Mouse (Mus musculus): Measurements from ENCODE around the gene Slc7a8. TPM values are rescaled to one million over a fixed set of nuclear protein-coding genes. Genes with fewer than 3 reads are reported as not detected.

The Slc7a8 gene
- polyA plus RNA-seq, 1 experiment from 2014 or later: 6.4 TPM

- no peak overlapping the region for H3K27ac ChIP-seq (replicated peaks)
- H3K4me1 ChIP-seq: no peaks in the 10 kb centered on the region
- ATAC-seq (replicated peaks): no peak
- H3K4me2 ChIP-seq (replicated peaks): no peak overlapping the region
- WGBS: 85% methylated on average over 1 of the region's 1 CpGs
- no peaks in the 10 kb centered on the region for H3K36me3 ChIP-seq
- H3K27me3 ChIP-seq: no peaks in the 10 kb centered on the region
- no peaks in the 10 kb centered on the region for H3K9me3 ChIP-seq
- H3K4me3 ChIP-seq: no peak overlapping the region
- no peak overlapping the region for H3K9ac ChIP-seq (replicated peaks)
These were observed 14.2 kb upstream of the Slc7a8 start for GRCm38 (mm10) chr14:54795901-54796300.

GRCm38 (mm10) chr14:54793894-54794830 is 12.4 kb upstream of the Slc7a8 start:
- no peak for ATAC-seq (replicated peaks)
- H3K4me2 ChIP-seq (replicated peaks): no peak overlapping the region

GRCm38 (mm10) chr14:54793351-54793750 is 11.6 kb upstream of the Slc7a8 start:
- Histone ChIP-seq H3K27me3 (no peaks in the 10 kb centered on the region), H3K36me3 (no peaks in the 10 kb centered on the region), H3K27ac (replicated peaks) (no peak overlapping the region), H3K9me3 (no peaks in the 10 kb centered on the region), H3K4me3 (no peak overlapping the region), H3K4me2 (replicated peaks) (no peak overlapping the region), H3K9ac (replicated peaks) (no peak overlapping the region), H3K4me1 (no peaks in the 10 kb centered on the region)
- ATAC-seq (replicated peaks): no peak
- 70% methylated on average over 1 of the region's 1 CpGs for WGBS

More at GRCm38 (mm10) chr14:54793894-54794830, 12.4 kb upstream of the Slc7a8 start:
- H3K4me3 ChIP-seq: no peak overlapping the region
- H3K36me3 ChIP-seq: no peaks in the 10 kb centered on the region
- no peaks in the 10 kb centered on the region for H3K9me3 ChIP-seq
- H3K9ac ChIP-seq (replicated peaks): no peak overlapping the region
- no peak overlapping the region for H3K27ac ChIP-seq (replicated peaks)
- H3K27me3 ChIP-seq: no peaks in the 10 kb centered on the region
- H3K4me1 ChIP-seq: no peaks in the 10 kb centered on the region
- WGBS: 87% methylated on average over 8 of the region's 8 CpGs

GRCm38 (mm10) chr14:54792166-54792565 is 10.4 kb upstream of the Slc7a8 start:
- Histone ChIP-seq H3K27ac (replicated peaks) (no peak overlapping the region), H3K9ac (replicated peaks) (no peak overlapping the region), H3K36me3 (no peaks in the 10 kb centered on the region), H3K4me3 (no peak overlapping the region), H3K4me1 (no peaks in the 10 kb centered on the region), H3K4me2 (replicated peaks) (no peak overlapping the region), H3K9me3 (no peaks in the 10 kb centered on the region), H3K27me3 (no peaks in the 10 kb centered on the region)
- no peak for ATAC-seq (replicated peaks)
- 60% methylated on average over 6 of the region's 6 CpGs for WGBS

- H3K27ac ChIP-seq (replicated peaks): no peak overlapping the region
- H3K4me1 ChIP-seq: peaks cover 5% of the 10 kb centered on the region; the same call in 1 of the 2 replicates
- no peaks in the 10 kb centered on the region for H3K27me3 ChIP-seq
- no peak overlapping the region for H3K9ac ChIP-seq (replicated peaks)
- no peaks in the 10 kb centered on the region for H3K36me3 ChIP-seq
- no peak overlapping the region for H3K4me3 ChIP-seq
- H3K4me2 ChIP-seq (replicated peaks): no peak overlapping the region
- 95% methylated on average over 5 of the region's 5 CpGs for WGBS
- no peak for ATAC-seq (replicated peaks)
- H3K9me3 ChIP-seq: no peaks in the 10 kb centered on the region
These were observed 6.5 kb upstream of the Slc7a8 start for GRCm38 (mm10) chr14:54788231-54788630.

GRCm38 (mm10) chr14:54787226-54787625 is 5.5 kb upstream of the Slc7a8 start:
- H3K9ac ChIP-seq (replicated peaks): no peak overlapping the region
- 54% methylated on average over 4 of the region's 4 CpGs for WGBS
- H3K9me3 ChIP-seq: no peaks in the 10 kb centered on the region
- peaks cover 5% of the 10 kb centered on the region; the same call in 1 of the 2 replicates for H3K4me1 ChIP-seq
- H3K36me3 ChIP-seq: no peaks in the 10 kb centered on the region
- H3K4me3 ChIP-seq: no peak overlapping the region
- H3K27ac ChIP-seq (replicated peaks): no peak overlapping the region
- no peak for ATAC-seq (replicated peaks)
- no peak overlapping the region for H3K4me2 ChIP-seq (replicated peaks)
- no peaks in the 10 kb centered on the region for H3K27me3 ChIP-seq

- WGBS: 62% methylated on average over 10 of the region's 10 CpGs
- no peak overlapping the region for H3K27ac ChIP-seq (replicated peaks)
- peaks cover 5% of the 10 kb centered on the region; the same call in 1 of the 2 replicates for H3K4me1 ChIP-seq
- H3K9ac ChIP-seq (replicated peaks): no peak overlapping the region
- no peak for ATAC-seq (replicated peaks)
- H3K4me3 ChIP-seq: no peak overlapping the region
- no peaks in the 10 kb centered on the region for H3K36me3 ChIP-seq
- H3K27me3 ChIP-seq: no peaks in the 10 kb centered on the region
- H3K4me2 ChIP-seq (replicated peaks): no peak overlapping the region
- no peaks in the 10 kb centered on the region for H3K9me3 ChIP-seq
These were observed 4.7 kb upstream of the Slc7a8 start for GRCm38 (mm10) chr14:54786489-54786888.

- H3K9me3 ChIP-seq: no peaks in the 10 kb centered on the region
- H3K27ac ChIP-seq (replicated peaks): no peak overlapping the region
- no peak overlapping the region for H3K9ac ChIP-seq (replicated peaks)
- 44% methylated on average over 4 of the region's 4 CpGs for WGBS
- no peaks in the 10 kb centered on the region for H3K27me3 ChIP-seq
- peaks cover 5% of the 10 kb centered on the region; the same call in 1 of the 2 replicates for H3K4me1 ChIP-seq
- no peaks in the 10 kb centered on the region for H3K36me3 ChIP-seq
- no peak overlapping the region for H3K4me3 ChIP-seq
- no peak overlapping the region for H3K4me2 ChIP-seq (replicated peaks)
- no peak for ATAC-seq (replicated peaks)
These were observed 4.2 kb upstream of the Slc7a8 start for GRCm38 (mm10) chr14:54785898-54786297.

- H3K36me3 ChIP-seq: no peaks in the 10 kb centered on the region
- ATAC-seq (replicated peaks): no peak
- H3K27me3 ChIP-seq: no peaks in the 10 kb centered on the region
- WGBS: 84% methylated on average over 6 of the region's 6 CpGs
- H3K27ac ChIP-seq (replicated peaks): no peak overlapping the region
- H3K9me3 ChIP-seq: no peaks in the 10 kb centered on the region
- no peak overlapping the region for H3K4me3 ChIP-seq
- H3K9ac ChIP-seq (replicated peaks): no peak overlapping the region
- no peak overlapping the region for H3K4me2 ChIP-seq (replicated peaks)
- H3K4me1 ChIP-seq: peaks cover 11% of the 10 kb centered on the region; the same call in 1 of the 2 replicates
These were observed 1.2 kb upstream of the Slc7a8 start for GRCm38 (mm10) chr14:54782971-54783370.

GRCm38 (mm10) chr14:54780836-54781609 is 723 bp downstream of the Slc7a8 start:
- H3K36me3 ChIP-seq: no peaks in the 10 kb centered on the region
- ATAC-seq (replicated peaks): peak; percentile 77
- WGBS: 2% methylated on average over 35 of the region's 35 CpGs

GRCm38 (mm10) chr14:54780084-54780483 is 1.7 kb downstream of the Slc7a8 start:
- no peak for ATAC-seq (replicated peaks)
- H3K9me3 ChIP-seq: no peaks in the 10 kb centered on the region
- H3K4me1 ChIP-seq: peaks cover 14% of the 10 kb centered on the region
- H3K9ac ChIP-seq (replicated peaks): peak overlapping the region; percentile 17; the same call in 1 of the 2 replicates
- H3K4me3 ChIP-seq: peak overlapping the region; percentile 56
- peak overlapping the region; percentile 89 for H3K4me2 ChIP-seq (replicated peaks)
- WGBS: 83% methylated on average over 9 of the region's 9 CpGs
- 0 out of 2 replicates have a peak overlapping the region, but pooled peaks have one; percentile 7 for H3K27ac ChIP-seq (replicated peaks)
- H3K27me3 ChIP-seq: no peaks in the 10 kb centered on the region
- H3K36me3 ChIP-seq: no peaks in the 10 kb centered on the region

More at GRCm38 (mm10) chr14:54780836-54781609, 723 bp downstream of the Slc7a8 start:
- peak overlapping the region; percentile 56 for H3K4me3 ChIP-seq
- H3K4me1 ChIP-seq: peaks cover 7% of the 10 kb centered on the region
- peak overlapping the region; percentile 89 for H3K4me2 ChIP-seq (replicated peaks)
- H3K27ac ChIP-seq (replicated peaks): peak overlapping the region; percentile 62
- peak overlapping the region; percentile 60 for H3K9ac ChIP-seq (replicated peaks)
- H3K27me3 ChIP-seq: no peaks in the 10 kb centered on the region
- H3K9me3 ChIP-seq: no peaks in the 10 kb centered on the region

GRCm38 (mm10) chr14:54777893-54778292 is 3.9 kb downstream of the Slc7a8 start:
- Histone ChIP-seq H3K27ac (replicated peaks) (no peak overlapping the region), H3K36me3 (no peaks in the 10 kb centered on the region), H3K9me3 (no peaks in the 10 kb centered on the region), H3K27me3 (no peaks in the 10 kb centered on the region), H3K9ac (replicated peaks) (no peak overlapping the region), H3K4me2 (replicated peaks) (no peak overlapping the region), H3K4me1 (peaks cover 16% of the 10 kb centered on the region), H3K4me3 (no peak overlapping the region)
- WGBS: 83% methylated on average over 4 of the region's 4 CpGs
- no peak for ATAC-seq (replicated peaks)

Measured in forebrain, embryonic 15.5 days (tissue).